Mouse (Mus musculus): ENCODE data around the gene Wdr17. TPM values are rescaled to one million over a fixed set of nuclear protein-coding genes. Genes with fewer than 3 reads are reported as not detected.
"Not testable (repeated sequence)": the region's sequence is repeated elsewhere in the genome, so short reads cannot be mapped to it uniquely, and the experiment has no call there.

Gene Wdr17
- polyA plus RNA-seq, 1 experiment from 2014 or later: 6.6 TPM

- Histone ChIP-seq H3K4me1 (replicated peaks; ENCODE audit: control insufficient read depth, insufficient read depth, low read length) (no peaks in the 10 kb centered on the region), H3K4me2 (ENCODE audit: low read depth, low read length, severe bottlenecking) (no peak overlapping the region), H3K9ac (ENCODE audit: low read length) (no peak overlapping the region), H3K4me3 (ENCODE audit: low read depth, low read length) (no peak overlapping the region), H3K27ac (ENCODE audit: low read depth, low read length) (no peak overlapping the region), H3K36me3 (ENCODE audit: control insufficient read depth, insufficient read depth, low read length) (no peaks in the 10 kb centered on the region), H3K9me3 (ENCODE audit: control insufficient read depth, low read length) (no peaks in the 10 kb centered on the region), H3K27me3 (ENCODE audit: control insufficient read depth, insufficient read depth, low read length) (no peaks in the 10 kb centered on the region)
- WGBS: 88% methylated on average over 3 of the region's 3 CpGs
- DNase-seq (ENCODE audit: low spot score): no peak
- no peak for ATAC-seq (replicated peaks; ENCODE audit: low FRiP score)
Observed at GRCm38 (mm10) chr8:54667756-54668155, 219.2 kb downstream of the Wdr17 start.

- no peak overlapping the region for H3K4me3 ChIP-seq (ENCODE audit: low read depth, low read length)
- no peak overlapping the region for H3K4me2 ChIP-seq (ENCODE audit: low read depth, low read length, severe bottlenecking)
- H3K4me1 ChIP-seq (replicated peaks; ENCODE audit: control insufficient read depth, insufficient read depth, low read length): no peaks in the 10 kb centered on the region
- no peaks in the 10 kb centered on the region for H3K9me3 ChIP-seq (ENCODE audit: control insufficient read depth, low read length)
- 46% methylated on average over 5 of the region's 5 CpGs for WGBS
- no peaks in the 10 kb centered on the region for H3K27me3 ChIP-seq (ENCODE audit: control insufficient read depth, insufficient read depth, low read length)
- no peak overlapping the region for H3K9ac ChIP-seq (ENCODE audit: low read length)
- no peak overlapping the region for H3K27ac ChIP-seq (ENCODE audit: low read depth, low read length)
- peak; percentile 66 for ATAC-seq (replicated peaks; ENCODE audit: low FRiP score)
- peak; percentile 51 for DNase-seq (ENCODE audit: low spot score)
- H3K36me3 ChIP-seq (ENCODE audit: control insufficient read depth, insufficient read depth, low read length): no peaks in the 10 kb centered on the region
Observed at GRCm38 (mm10) chr8:54660675-54661074, 226.3 kb downstream of the Wdr17 start.

GRCm38 (mm10) chr8:54659703-54660102, 227.3 kb downstream of the Wdr17 start:
- H3K9ac ChIP-seq (ENCODE audit: low read length): no peak overlapping the region
- H3K36me3 ChIP-seq (ENCODE audit: control insufficient read depth, insufficient read depth, low read length): no peaks in the 10 kb centered on the region
- H3K27ac ChIP-seq (ENCODE audit: low read depth, low read length): no peak overlapping the region
- 82% methylated on average over 2 of the region's 2 CpGs for WGBS
- ATAC-seq (replicated peaks; ENCODE audit: low FRiP score) (no peak), DNase-seq (ENCODE audit: low spot score) (no peak)
- no peaks in the 10 kb centered on the region for H3K9me3 ChIP-seq (ENCODE audit: control insufficient read depth, low read length)
- H3K27me3 ChIP-seq (ENCODE audit: control insufficient read depth, insufficient read depth, low read length): no peaks in the 10 kb centered on the region
- H3K4me2 ChIP-seq (ENCODE audit: low read depth, low read length, severe bottlenecking): no peak overlapping the region
- no peak overlapping the region for H3K4me3 ChIP-seq (ENCODE audit: low read depth, low read length)
- no peaks in the 10 kb centered on the region for H3K4me1 ChIP-seq (replicated peaks; ENCODE audit: control insufficient read depth, insufficient read depth, low read length)

- Histone ChIP-seq H3K27ac (ENCODE audit: low read depth, low read length) (no peak overlapping the region), H3K4me3 (ENCODE audit: low read depth, low read length) (no peak overlapping the region), H3K9me3 (ENCODE audit: control insufficient read depth, low read length) (no peaks in the 10 kb centered on the region), H3K36me3 (ENCODE audit: control insufficient read depth, insufficient read depth, low read length) (no peaks in the 10 kb centered on the region), H3K27me3 (ENCODE audit: control insufficient read depth, insufficient read depth, low read length) (no peaks in the 10 kb centered on the region), H3K9ac (ENCODE audit: low read length) (no peak overlapping the region), H3K4me2 (ENCODE audit: low read depth, low read length, severe bottlenecking) (no peak overlapping the region), H3K4me1 (replicated peaks; ENCODE audit: control insufficient read depth, insufficient read depth, low read length) (no peaks in the 10 kb centered on the region)
- WGBS: 56% methylated on average over 4 of the region's 4 CpGs
- DNase-seq (ENCODE audit: low spot score) (no peak), ATAC-seq (replicated peaks; ENCODE audit: low FRiP score) (no peak)
Observed at GRCm38 (mm10) chr8:54638634-54639033, 248.3 kb downstream of the Wdr17 start.

- H3K4me3 ChIP-seq (ENCODE audit: low read depth, low read length); DNase-seq (ENCODE audit: low spot score); H3K27me3 ChIP-seq (ENCODE audit: control insufficient read depth, insufficient read depth, low read length); H3K9me3 ChIP-seq (ENCODE audit: control insufficient read depth, low read length); H3K4me1 ChIP-seq (replicated peaks; ENCODE audit: control insufficient read depth, insufficient read depth, low read length); H3K27ac ChIP-seq (ENCODE audit: low read depth, low read length); H3K9ac ChIP-seq (ENCODE audit: low read length); ATAC-seq (replicated peaks; ENCODE audit: low FRiP score); H3K36me3 ChIP-seq (ENCODE audit: control insufficient read depth, insufficient read depth, low read length); H3K4me2 ChIP-seq (ENCODE audit: low read depth, low read length, severe bottlenecking): not testable (repeated sequence)
- 88% methylated on average over 17 of the region's 17 CpGs for WGBS
Observed at GRCm38 (mm10) chr8:54616710-54617109, 270.3 kb downstream of the Wdr17 start.

- ATAC-seq (replicated peaks; ENCODE audit: low FRiP score) (no peak), DNase-seq (ENCODE audit: low spot score) (no peak)
- no peak overlapping the region for H3K4me3 ChIP-seq (ENCODE audit: low read depth, low read length)
Observed at GRCm38 (mm10) chr8:54610238-54610637, 276.7 kb downstream of the Wdr17 start.

GRCm38 (mm10) chr8:54609336-54609735, 277.6 kb downstream of the Wdr17 start:
- Histone ChIP-seq H3K36me3 (ENCODE audit: control insufficient read depth, insufficient read depth, low read length) (no peaks in the 10 kb centered on the region), H3K9ac (ENCODE audit: low read length) (no peak overlapping the region), H3K27me3 (ENCODE audit: control insufficient read depth, insufficient read depth, low read length) (no peaks in the 10 kb centered on the region), H3K4me2 (ENCODE audit: low read depth, low read length, severe bottlenecking) (no peak overlapping the region), H3K4me1 (replicated peaks; ENCODE audit: control insufficient read depth, insufficient read depth, low read length) (no peaks in the 10 kb centered on the region), H3K9me3 (ENCODE audit: control insufficient read depth, low read length) (no peaks in the 10 kb centered on the region), H3K27ac (ENCODE audit: low read depth, low read length) (no peak overlapping the region), H3K4me3 (ENCODE audit: low read depth, low read length) (no peak overlapping the region)
- ATAC-seq (replicated peaks; ENCODE audit: low FRiP score) (no peak), DNase-seq (ENCODE audit: low spot score) (no peak)
- WGBS: 92% methylated on average over 2 of the region's 2 CpGs

More at GRCm38 (mm10) chr8:54610238-54610637, 276.7 kb downstream of the Wdr17 start:
- Histone ChIP-seq H3K4me1 (replicated peaks; ENCODE audit: control insufficient read depth, insufficient read depth, low read length) (no peaks in the 10 kb centered on the region), H3K36me3 (ENCODE audit: control insufficient read depth, insufficient read depth, low read length) (no peaks in the 10 kb centered on the region), H3K9ac (ENCODE audit: low read length) (no peak overlapping the region), H3K27ac (ENCODE audit: low read depth, low read length) (no peak overlapping the region), H3K27me3 (ENCODE audit: control insufficient read depth, insufficient read depth, low read length) (no peaks in the 10 kb centered on the region), H3K4me2 (ENCODE audit: low read depth, low read length, severe bottlenecking) (no peak overlapping the region), H3K9me3 (ENCODE audit: control insufficient read depth, low read length) (no peaks in the 10 kb centered on the region)
- 79% methylated on average over 4 of the region's 4 CpGs for WGBS

GRCm38 (mm10) chr8:54603440-54603839, 283.5 kb downstream of the Wdr17 start:
- 0 out of 2 replicates have a peak, but pooled peaks cover 2% of the 10 kb centered on the region for H3K4me1 ChIP-seq (replicated peaks; ENCODE audit: control insufficient read depth, insufficient read depth, low read length)
- H3K27ac ChIP-seq (ENCODE audit: low read depth, low read length): no peak overlapping the region
- H3K9me3 ChIP-seq (ENCODE audit: control insufficient read depth, low read length): no peaks in the 10 kb centered on the region
- H3K27me3 ChIP-seq (ENCODE audit: control insufficient read depth, insufficient read depth, low read length): no peaks in the 10 kb centered on the region
- WGBS: 82% methylated on average over 4 of the region's 4 CpGs
- ATAC-seq (replicated peaks; ENCODE audit: low FRiP score): no peak
- no peak for DNase-seq (ENCODE audit: low spot score)
- no peak overlapping the region for H3K4me3 ChIP-seq (ENCODE audit: low read depth, low read length)
- H3K9ac ChIP-seq (ENCODE audit: low read length): no peak overlapping the region
- no peak overlapping the region for H3K4me2 ChIP-seq (ENCODE audit: low read depth, low read length, severe bottlenecking)
- H3K36me3 ChIP-seq (ENCODE audit: control insufficient read depth, insufficient read depth, low read length): no peaks in the 10 kb centered on the region

- peak; percentile 73 for DNase-seq (ENCODE audit: low spot score)
- Histone ChIP-seq H3K9ac (ENCODE audit: low read length) (peak within 1 kb of the TSS; percentile 9; the same call in 1 of the 2 replicates), H3K36me3 (ENCODE audit: control insufficient read depth, insufficient read depth, low read length) (no peaks in the 10 kb centered on the region), H3K4me1 (replicated peaks; ENCODE audit: control insufficient read depth, insufficient read depth, low read length) (0 out of 2 replicates have a peak, but pooled peaks cover 2% of the 10 kb centered on the region), H3K9me3 (ENCODE audit: control insufficient read depth, low read length) (no peaks in the 10 kb centered on the region), H3K27me3 (ENCODE audit: control insufficient read depth, insufficient read depth, low read length) (no peaks in the 10 kb centered on the region), H3K27ac (ENCODE audit: low read depth, low read length) (no peak within 1 kb of the TSS), H3K4me2 (ENCODE audit: low read depth, low read length, severe bottlenecking) (peak within 1 kb of the TSS; percentile 63), H3K4me3 (ENCODE audit: low read depth, low read length) (peak within 1 kb of the TSS; percentile 26)
- WGBS: 7% methylated on average over 21 of the region's 21 CpGs
- ATAC-seq (replicated peaks; ENCODE audit: low FRiP score): peak; percentile 94
Observed at GRCm38 (mm10) chr8:54600671-54601251, 286.2 kb downstream of the Wdr17 start, which contains the start of gene Spata4. Spata4 (plus strand) TSS chr8:54600781.

Data from forebrain, embryonic 11.5 days (tissue).